ENCODE assay signal across 9 mouse cellular contexts in genomic region chr7:97172126-97172525, GRCm38 (mm10).
DNase-seq lines count a peak whose midpoint lies in the region; ATAC-seq and TF ChIP-seq lines count a peak whose summit lies in the region.
"Had no signal": no experiment of that assay in that cellular context is flagged by ENCODE, and none has a peak within 500 bp of the region (broad histone marks: within the 10 kb centered on the region; RNA-seq: fewer than 3 reads in every experiment).

No protein-coding gene starts in this region.

- no peaks in the 10 kb centered on the region for H3K4me1 ChIP-seq in testis, adult 2 months (ENCODE audit: control insufficient read depth, insufficient read depth, low read length)
- H3K4me1 ChIP-seq in liver, postnatal 0 days (ENCODE audit: insufficient read depth): peaks cover 18% of the 10 kb centered on the region
- H3K4me1 ChIP-seq in midbrain, embryonic 15.5 days: no peaks in the 10 kb centered on the region

- TF ChIP-seq CTCF in testis, adult 2 months (IDR thresholded peaks at IDR 0.05; ENCODE audit: control insufficient read depth, insufficient read depth, insufficient replicate concordance, low read depth, low read length): no peak
- TF ChIP-seq CTCF in liver, postnatal 0 days (IDR thresholded peaks at IDR 0.05; ENCODE audit: low read depth): no peak

- intact Hi-C loops in heart, postnatal 10 days (cut with DNase I): loop anchor here (10.0 kb wide), 1 partner anchor 87 kb away; the partner anchor contains the start of gene Gab2

- H3K4me3 ChIP-seq in testis, adult 2 months (ENCODE audit: control insufficient read depth, low read depth, low read length): no peak overlapping the region
- H3K4me3 ChIP-seq in liver, postnatal 0 days (ENCODE audit: low read depth, low read length): no peak overlapping the region
- H3K4me3 ChIP-seq in midbrain, embryonic 15.5 days: no peak overlapping the region

- no peaks in the 10 kb centered on the region for H3K27me3 ChIP-seq in testis, adult 2 months (ENCODE audit: control insufficient read depth, insufficient read depth, low read length)
- no peaks in the 10 kb centered on the region for H3K27me3 ChIP-seq in liver, postnatal 0 days (ENCODE audit: insufficient read depth, low read length)
- H3K27me3 ChIP-seq in midbrain, embryonic 15.5 days (replicated peaks): no peaks in the 10 kb centered on the region

- TF ChIP-seq POLR2A in testis, adult 2 months (IDR thresholded peaks at IDR 0.05; ENCODE audit: control insufficient read depth, low read depth, low read length): no peak

- peak; percentile 46; the same call in 1 of the 2 replicates for TF ChIP-seq EP300 in liver, postnatal 0 days (IDR thresholded peaks at IDR 0.05; ENCODE audit: low read depth)

- H3K9ac ChIP-seq in liver, postnatal 0 days (replicated peaks): no peak overlapping the region
- H3K9ac ChIP-seq in midbrain, embryonic 15.5 days: no peak overlapping the region

- peak; percentile 31; the same call in 1 of the 2 replicates for ATAC-seq in liver, postnatal 0 days
- ATAC-seq in midbrain, embryonic 15.5 days (replicated peaks): no peak
- ATAC-seq in frontal cortex, adult (ENCODE audit: low TSS enrichment): no peak
- ATAC-seq in inflammation-experienced regulatory T-cells, adult 6 months: no peak

- H3K9me3 ChIP-seq in liver, postnatal 0 days (ENCODE audit: low read length): no peaks in the 10 kb centered on the region
- no peaks in the 10 kb centered on the region for H3K9me3 ChIP-seq in midbrain, embryonic 15.5 days

- 0 out of 2 replicates have a peak overlapping the region, but pooled peaks have one; percentile 31 for H3K4me2 ChIP-seq in liver, postnatal 0 days (ENCODE audit: low read depth, low read length)
- no peak overlapping the region for H3K4me2 ChIP-seq in midbrain, embryonic 15.5 days

- no peak for DNase-seq in testis, postnatal 10 days (ENCODE audit: low spot score)
- DNase-seq in heart, postnatal 10 days: peak; percentile 62 to 69
- peak; percentile 17 for DNase-seq in liver, postnatal 0 days
- DNase-seq in cerebellum, adult 11-12 months: no peak
- DNase-seq: gastrocnemius, postnatal 36 days had no signal

- H3K27ac ChIP-seq in testis, adult 2 months (ENCODE audit: control insufficient read depth, insufficient read depth, low read depth, low read length): peak overlapping the region; percentile 71
- peak overlapping the region; percentile 74 for H3K27ac ChIP-seq in liver, postnatal 0 days (ENCODE audit: low read depth)
- no peak overlapping the region for H3K27ac ChIP-seq in midbrain, embryonic 15.5 days

- H3K36me3 ChIP-seq in testis, adult 2 months (ENCODE audit: control insufficient read depth, insufficient read depth, low read length): no peaks in the 10 kb centered on the region
- H3K36me3 ChIP-seq in liver, postnatal 0 days (replicated peaks; ENCODE audit: insufficient read depth, low read length): no peaks in the 10 kb centered on the region
- H3K36me3 ChIP-seq in midbrain, embryonic 15.5 days (replicated peaks): no peaks in the 10 kb centered on the region

- 33% methylated on average over 3 of the region's 3 CpGs for WGBS in liver, postnatal 0 days (ENCODE audit: insufficient replicate concordance)
- WGBS in midbrain, embryonic 15.5 days: 85% methylated on average over 3 of the region's 3 CpGs

Comparison
In these comparisons a context has a peak if more than half of its experiments do, and no peak if none do; other contexts are left out.
1. DNase-seq: peak in heart, postnatal 10 days (2 of 2) and liver, postnatal 0 days (single experiment); none in testis, postnatal 10 days (single experiment) and cerebellum, adult 11-12 months (single experiment).